Mouse (Mus musculus): ENCODE measurements around the gene Psph.

Psph gene

DNA sequence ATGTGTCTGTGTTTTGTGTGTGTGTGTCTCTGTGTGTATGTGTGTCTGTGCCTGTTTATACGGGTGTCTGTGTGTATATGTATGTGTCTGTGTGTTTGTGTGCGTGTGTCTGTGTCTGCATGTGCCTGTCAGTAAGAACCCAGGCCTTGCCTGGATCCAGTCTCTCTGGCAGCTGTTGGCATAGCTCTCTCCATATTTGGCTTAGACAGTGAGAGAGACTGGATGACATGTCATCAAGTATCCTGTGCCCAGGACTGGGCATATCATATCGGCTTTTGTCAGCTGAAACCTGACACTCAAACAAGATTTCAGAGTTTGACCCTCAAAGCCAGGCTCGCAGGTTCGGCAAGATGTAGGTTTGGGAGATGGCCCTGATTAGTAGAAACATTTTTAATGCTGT lies 56.2 kb downstream of the Psph start:
- DNase-seq (ENCODE audit: low read depth, low spot score) = no peak

DNA sequence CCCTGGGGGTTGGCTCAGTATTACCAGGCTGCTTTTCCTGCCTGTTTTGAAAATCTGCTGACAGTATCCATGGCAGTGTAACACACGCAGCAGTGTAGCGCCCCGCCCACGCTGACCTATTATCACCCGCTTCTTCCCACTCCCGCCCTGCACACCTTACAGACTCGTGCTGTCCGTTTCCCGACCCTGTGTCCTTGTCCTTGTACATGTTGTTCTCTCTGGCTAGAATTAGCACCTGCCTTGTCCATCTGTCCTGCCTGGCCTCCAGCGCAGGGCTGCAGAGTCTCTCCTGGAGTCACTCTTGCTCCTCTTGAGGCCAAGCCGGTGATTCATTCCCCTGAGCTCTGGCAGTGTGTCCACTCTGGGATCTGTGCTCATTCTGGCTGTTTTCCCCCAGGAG lies 56.9 kb downstream of the Psph start:
- DNase-seq (ENCODE audit: low read depth, low spot score) = no peak

DNA sequence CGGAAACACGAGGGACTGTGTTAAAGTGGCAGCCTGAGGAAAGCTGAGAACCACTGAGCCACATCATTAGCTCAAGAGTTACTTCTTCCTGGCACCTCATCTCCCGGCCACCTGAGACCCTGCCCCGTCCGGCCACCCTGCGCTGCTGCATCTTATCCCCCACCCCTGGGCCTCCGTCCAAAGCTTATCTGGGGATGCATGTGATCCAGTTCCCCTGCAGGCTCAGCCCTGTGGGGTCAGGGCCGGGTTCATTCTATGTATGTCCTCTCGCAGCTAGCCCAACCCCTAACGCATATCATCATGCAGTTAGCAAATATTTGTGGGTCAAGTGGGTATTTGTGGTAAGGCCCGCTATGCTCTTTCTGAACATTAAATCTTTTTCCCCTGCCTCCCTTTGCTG lies 58.0 kb downstream of the Psph start:
- no peak for DNase-seq (ENCODE audit: low read depth, low spot score)

DNA sequence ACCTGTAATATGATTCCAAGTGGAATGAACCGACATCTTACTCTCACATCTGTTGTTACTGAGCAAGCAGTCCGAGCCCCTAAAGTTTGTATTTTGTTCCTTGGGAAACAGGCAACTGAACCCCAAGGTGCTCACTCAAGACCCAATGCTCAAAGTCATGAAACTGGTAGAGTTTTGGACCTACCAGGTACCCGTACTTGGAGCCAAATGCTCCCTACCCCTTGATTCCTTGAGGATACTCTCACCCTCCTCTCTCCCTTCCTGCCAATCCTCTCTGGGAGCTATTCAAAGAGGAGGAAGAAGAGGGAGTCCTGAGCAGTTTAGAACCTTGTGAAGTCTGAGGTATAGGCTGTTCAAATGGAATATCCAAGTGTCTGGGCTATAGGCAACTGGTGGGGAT lies 60.5 kb downstream of the Psph start:
- DNase-seq (ENCODE audit: low read depth, low spot score) = no peak

DNA sequence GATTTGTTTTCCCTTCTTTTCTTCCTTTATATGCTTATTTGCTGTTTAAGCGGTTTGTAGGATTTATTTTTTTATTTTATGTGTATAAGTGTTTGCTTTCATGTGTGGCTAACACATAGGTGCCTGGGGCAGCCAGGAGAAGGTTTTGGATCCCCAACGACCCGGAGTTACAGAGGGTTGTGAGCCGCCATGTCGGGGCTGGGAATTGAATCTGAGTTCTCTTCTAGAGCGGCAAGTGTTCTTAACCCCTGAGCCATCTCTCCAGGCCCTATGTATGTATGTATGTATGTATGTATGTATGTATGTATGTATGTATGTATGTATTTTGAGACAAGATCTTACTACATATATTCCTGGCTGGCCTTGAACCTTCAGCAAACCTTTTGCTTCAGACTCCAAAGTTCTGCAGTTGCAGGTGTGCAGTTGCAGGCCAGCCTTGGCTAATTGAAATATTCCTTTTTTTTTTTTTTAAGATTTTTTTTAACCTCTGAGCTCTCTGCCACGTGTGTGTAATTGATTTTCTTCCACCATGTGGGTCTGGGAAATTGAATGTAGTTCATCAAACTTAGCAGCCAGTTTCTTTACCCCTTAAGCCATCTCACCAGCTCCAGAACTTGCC lies 61.4 kb downstream of the Psph start:
- no peak for DNase-seq (ENCODE audit: low read depth, low spot score)

DNA sequence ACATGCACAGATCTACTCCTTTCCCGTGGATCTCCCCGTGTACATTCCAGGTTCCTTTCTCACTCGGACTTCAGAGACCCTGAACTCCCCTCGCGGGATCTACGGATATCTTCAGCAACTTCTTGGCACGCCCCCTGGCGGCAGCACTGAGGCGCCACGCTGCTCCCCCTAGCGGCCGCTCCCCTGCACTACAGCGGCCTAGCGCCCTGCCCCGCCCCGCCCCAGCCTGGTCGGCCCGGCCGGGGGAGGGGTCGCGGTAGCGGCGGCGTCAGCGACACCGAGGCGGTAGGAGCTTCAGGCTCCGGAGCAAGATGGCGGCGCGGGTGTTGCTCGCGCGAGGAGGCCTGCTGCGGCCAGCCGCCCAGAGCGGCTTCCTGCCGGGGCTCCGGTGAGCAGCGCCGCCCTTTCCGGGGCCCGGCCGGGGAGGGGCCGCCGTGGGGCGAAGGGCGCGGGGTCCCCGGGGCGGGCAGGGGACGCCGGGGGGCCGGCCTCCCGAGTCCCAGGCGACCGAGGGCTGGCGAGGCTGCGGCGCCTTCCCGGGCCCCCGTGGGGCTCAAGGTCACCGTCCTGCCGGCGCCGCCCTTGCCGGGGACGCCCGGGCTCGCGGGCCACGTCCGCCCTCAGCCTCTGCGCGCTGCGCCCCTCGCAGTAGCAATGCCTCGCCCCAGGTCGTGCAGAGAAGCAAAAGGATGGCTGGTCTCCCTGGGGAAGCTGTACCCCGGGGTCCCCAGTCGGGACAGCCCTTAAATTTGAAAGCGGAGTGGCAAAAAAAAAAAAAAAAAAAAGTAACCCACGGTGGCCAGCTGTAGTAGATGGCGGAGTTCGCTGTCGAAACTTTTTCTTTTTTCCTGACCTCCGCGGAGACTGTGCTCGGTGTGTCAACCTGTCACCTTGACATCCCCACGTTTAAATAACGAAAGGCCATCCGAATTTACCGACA lies 62.1 kb downstream of the Psph start, which contains the start of gene Nipsnap2:
Nipsnap2 (plus strand) TSS at position 230 of the 940 bp plus-strand sequence.
- DNase-seq (ENCODE audit: low read depth, low spot score) = peak; percentile 82

DNA sequence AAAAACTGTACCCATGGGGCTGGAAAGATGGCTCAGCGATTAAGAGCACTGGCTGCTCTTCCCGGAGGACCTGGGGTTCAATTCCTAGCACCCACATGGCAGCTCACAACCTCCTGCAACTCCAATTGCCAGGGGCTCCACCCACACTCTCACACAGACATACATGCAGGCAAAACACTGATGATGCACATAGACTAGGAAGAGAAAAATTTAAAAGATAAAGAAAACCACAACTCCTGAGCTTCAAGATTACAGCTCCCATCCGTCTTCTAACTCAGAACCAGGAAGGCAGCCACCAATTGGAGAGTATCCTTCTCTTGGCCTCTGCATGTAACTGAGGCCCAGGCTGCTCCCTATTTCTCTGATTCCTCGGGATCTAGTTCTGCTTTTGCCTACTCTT lies 63.0 kb downstream of the Psph start:
- no peak for DNase-seq (ENCODE audit: low read depth, low spot score)

- no peak for DNase-seq (ENCODE audit: low read depth, low spot score)
Observed at GRCm38 (mm10) chr5:129720176-129720575, 67.1 kb downstream of the Psph start.

- DNase-seq (ENCODE audit: low read depth, low spot score) = no peak
Observed at GRCm38 (mm10) chr5:129717016-129717415, 70.2 kb downstream of the Psph start.
